Mouse (Mus musculus): Measurements from ENCODE around the gene Hps6.
A peak's percentile ranks its signal among the peaks of the same experiment; 100 is the strongest.

Hps6 gene

DNA sequence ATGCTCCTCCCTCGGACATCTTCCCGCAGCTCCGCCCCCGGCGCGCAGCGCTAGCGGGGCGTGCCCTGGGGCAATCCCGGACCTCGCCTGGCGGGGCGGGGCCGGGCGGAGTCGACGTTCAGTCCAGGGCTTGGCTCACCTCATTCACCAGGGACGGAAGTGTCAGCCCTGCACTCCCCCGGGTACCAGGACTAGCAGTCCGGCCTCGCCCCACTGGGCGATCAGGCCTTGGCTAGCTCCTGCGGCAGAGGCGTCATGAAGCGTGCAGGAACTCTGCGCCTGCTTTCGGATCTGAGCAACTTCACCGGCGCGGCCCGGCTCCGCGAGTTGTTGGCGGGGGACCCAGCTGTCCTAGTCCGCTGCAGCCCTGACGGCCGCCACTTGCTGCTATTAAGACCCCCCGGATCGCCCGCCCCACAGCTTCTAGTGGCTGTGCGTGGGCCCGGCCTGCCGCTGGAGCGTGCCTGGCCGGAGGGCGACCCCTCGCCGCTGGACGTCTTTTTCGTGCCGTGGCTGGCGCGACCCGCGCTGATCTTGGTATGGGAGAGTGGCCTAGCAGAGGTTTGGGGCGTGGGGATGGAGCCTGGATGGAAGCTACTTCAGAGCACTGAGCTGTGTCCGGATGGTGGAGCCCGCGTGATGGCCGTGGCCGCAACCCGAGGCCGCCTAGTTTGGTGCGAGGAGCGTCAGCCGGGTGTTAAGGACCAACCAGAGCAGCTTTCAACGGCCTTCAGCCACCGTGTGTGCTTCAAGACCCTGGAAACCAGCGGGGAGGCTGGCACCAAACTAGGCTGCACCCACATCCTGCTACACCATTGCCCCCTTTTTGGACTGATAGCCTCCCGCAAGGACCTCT lies at the start of gene Hps6:
Gene Hps6 (plus strand): TSS at position 138 of the 856 bp plus-strand sequence.
- peak; percentile 30; the same call in 1 of the 2 replicates for TF ChIP-seq GATA4 (IDR thresholded peaks at IDR 0.05; ENCODE audit: insufficient replicate concordance, low read length)

DNA sequence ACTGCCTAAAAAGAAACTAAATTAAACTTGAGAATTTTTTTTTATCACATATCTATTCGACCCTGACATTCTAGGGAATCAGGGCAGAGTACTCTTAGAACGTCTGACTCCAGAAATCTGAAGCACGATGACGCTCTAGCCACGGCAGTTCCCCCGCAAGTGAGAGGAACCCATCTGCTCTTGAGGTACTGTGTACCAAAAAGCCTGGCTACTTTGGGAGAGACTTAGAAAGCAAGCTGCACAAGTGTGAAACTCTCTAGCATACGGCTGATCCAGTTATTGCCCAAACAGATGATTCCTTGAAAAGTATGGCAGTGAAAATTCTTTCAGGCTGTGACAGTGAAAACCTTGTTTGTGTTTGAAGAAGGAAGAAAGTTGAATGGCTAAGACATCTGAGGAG lies 46.6 kb upstream of the Hps6 start:
- no peak for TF ChIP-seq GATA4 (IDR thresholded peaks at IDR 0.05; ENCODE audit: insufficient replicate concordance, low read length)

DNA sequence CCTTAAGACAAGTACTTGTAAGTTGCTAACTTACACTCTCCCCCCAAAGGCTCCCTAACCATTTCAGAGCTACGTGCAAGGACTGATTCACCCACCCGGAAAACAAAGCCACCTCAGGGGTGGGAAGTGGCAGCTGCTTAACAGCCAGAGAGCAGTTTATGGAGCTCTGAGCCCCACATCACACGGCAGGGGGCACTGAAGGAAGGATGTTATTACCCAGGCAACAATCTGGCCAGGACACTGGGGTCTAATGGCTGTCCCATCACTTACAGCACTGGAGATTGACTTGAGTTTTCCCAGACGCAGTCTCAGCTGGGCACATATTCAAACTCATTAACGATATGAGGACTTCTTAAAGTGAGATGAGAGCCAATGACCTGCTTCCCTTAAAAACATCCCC lies 42.5 kb upstream of the Hps6 start:
- no peak for TF ChIP-seq GATA4 (IDR thresholded peaks at IDR 0.05; ENCODE audit: insufficient replicate concordance, low read length)

DNA sequence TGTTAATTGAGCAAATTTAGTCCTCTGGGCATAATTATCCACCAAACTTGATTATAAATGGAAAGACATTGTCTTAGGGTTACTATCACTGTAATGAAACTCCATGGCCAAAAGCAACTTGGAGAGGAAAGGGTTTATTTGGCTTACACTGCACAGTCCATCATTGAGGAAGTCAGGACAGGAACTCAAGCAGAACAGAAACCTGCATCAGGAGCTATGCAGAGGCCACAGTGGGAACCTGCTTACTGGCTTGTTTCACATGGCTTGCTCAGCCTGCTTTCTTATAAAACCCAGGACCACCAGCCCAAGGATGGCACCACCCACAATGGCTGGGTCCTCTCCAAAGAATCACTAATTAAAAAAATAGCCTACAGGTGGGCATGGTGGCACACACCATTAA lies 18.9 kb upstream of the Hps6 start:
- TF ChIP-seq GATA4 (IDR thresholded peaks at IDR 0.05; ENCODE audit: insufficient replicate concordance, low read length), result no peak

DNA sequence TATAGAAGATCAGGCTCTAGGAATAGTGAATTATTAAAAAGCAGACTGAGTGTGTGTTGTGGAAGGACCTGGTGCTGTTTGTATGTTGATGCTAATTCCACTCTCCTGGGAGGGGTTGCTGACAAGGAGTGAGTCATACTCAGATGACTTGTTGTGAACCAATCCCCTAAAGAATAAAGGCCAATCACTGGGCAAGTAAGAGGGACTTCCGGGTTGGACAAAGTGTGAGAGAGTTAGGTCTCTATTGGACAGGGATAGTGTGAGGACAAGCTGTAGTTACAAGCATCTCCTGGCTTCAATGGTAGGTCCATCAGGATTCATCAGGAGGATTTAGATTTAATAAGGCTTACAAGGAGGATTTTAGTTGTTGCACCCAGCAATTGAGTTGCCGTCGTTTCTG lies 15.1 kb upstream of the Hps6 start:
- TF ChIP-seq GATA4 (IDR thresholded peaks at IDR 0.05; ENCODE audit: insufficient replicate concordance, low read length), result no peak

DNA sequence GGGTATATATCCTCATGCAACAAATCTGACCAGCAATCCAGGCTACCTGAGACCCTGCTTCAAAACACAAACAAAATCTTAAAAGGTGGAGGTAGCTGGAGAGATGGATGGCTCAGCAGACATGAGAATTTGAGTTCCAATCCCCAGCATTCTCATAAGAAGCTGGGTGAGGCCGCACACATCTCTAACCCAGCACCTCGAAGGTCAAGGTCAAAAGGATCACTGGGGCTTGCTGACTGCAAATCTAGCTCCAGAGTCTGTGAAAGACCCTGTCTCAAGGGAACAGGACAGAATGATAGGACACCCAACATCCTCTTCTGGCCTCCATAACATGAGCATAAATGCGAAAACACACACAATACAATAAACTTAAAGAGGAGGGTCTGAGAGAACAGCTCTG lies 12.1 kb upstream of the Hps6 start:
- TF ChIP-seq GATA4 (IDR thresholded peaks at IDR 0.05; ENCODE audit: insufficient replicate concordance, low read length), result no peak

DNA sequence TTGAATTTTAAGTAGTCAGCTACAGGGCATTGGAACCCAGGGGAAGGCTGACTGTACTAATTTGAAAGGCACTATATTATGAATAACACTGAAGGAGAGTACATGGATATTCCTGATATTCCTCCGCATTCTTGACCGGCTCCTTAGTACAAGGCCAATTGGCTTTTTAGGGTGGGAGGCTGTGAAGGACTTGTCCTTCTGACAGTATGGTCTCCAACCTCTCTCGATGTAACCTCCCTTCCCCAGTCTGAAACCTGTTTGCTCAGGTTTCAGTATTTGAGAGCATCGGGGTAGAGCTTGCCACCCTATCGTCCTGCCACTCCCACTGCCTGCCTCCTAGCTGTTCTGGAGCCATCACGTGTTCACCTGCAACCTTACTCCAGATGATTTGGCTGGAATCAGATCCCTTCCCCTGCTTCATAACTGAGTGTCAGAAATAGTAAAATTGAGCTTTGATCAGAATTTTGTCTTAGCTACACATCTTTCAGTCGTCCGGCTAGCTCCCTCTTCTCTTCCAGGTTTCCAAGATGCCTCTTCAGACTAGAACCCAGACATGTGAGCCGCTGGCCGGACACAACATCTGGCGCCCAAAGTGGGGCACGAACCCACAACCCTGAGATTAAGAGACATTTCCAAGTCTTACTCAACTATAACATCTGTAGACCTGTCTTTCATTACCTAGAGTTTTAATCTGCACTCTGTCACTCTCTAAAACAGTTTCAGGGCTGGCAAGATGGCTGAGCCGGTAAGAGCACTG lies 9.1 kb upstream of the Hps6 start:
- no peak for TF ChIP-seq GATA4 (IDR thresholded peaks at IDR 0.05; ENCODE audit: insufficient replicate concordance, low read length)

DNA sequence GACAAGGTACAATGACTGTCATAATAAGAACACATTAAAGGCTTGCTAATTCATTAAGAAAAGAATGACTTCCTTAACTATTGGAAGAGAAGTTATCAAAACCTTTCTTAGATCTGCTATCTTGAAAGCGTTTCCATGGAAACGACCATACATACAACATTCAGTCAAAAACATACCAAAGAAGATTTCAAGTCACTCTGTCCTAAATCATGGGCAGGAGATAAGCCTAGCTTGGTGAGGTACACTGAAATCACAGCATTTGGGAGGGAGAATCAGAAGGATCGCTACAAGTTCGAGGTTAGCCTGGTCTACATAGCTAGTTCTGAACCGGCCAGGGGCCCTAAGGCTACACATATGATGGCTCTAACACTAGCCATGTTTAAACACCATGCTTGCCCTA lies 5.9 kb upstream of the Hps6 start:
- TF ChIP-seq GATA4 (IDR thresholded peaks at IDR 0.05; ENCODE audit: insufficient replicate concordance, low read length), result no peak

DNA sequence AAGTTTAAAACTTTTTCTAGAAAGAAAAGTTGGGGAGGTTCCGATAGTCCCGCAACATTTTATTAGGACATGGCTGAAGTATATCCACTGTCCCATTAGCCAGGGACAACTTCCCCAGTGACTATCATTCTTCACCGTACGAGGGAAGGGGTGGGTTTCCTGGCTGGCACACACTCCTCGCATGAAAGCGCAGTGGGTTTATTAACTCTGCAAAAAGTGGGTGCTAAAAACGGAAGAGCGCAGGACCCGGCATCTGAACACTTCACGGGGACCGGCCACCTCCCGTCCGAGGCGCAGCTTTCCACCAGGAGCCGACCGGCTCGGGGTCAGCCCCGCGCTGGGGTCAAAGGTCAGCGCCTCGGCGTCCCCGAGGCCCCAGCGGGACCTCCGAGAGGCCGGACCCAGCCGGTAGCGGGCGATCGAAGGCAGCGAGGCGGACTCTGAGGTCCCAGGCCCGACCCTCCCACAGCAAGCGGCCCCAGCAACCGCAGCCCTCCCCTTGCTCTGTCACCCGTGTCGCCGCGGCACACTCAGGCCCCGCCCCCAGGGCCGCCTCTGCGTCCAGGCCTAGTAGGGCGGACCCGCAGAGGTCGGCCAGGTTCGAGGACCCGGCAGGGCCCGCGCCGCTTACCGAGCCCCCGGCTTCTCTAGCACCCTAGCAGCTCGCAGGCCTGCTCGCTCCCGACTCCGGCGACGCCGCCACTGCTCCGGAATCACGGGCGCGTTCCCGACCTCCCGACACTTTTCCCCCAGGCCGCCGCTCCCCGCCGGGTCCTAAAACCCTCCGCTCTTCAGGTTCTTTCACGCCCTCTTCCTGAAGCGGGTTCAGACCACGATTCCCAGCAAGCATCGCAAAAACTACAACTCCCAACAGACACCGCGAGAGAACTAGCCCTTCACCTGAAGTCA lies 5.3 kb upstream of the Hps6 start, which contains the start of gene Armh3:
Gene Armh3 (minus strand): TSS at position 704 of the 909 bp plus-strand sequence.
- peak; percentile 19; the same call in 1 of the 2 replicates for TF ChIP-seq GATA4 (IDR thresholded peaks at IDR 0.05; ENCODE audit: insufficient replicate concordance, low read length)

DNA sequence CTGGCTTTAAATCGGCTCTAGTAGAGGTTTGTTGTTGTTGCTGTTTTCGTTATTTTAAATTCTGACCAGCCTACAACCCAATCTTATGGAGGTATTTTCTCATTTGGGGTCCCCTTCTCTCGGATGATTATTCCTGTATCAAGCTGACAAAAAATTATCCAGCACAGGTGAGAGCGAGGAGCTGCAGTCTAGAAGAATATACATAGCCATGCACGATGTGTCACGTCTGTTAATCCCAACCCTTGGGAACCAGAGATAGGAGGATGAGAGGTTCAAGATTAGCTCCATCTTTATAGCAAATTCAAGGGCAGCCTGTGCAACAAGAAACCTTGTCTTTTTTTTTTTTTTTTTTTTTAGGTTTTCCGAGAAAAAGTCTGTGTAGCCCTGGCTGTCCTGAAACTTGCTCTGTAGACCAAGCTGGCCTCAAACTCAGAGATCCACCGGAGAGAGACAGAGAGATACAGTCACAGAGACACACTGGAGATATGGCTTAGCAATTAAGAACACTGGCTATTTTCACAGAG lies 4.6 kb upstream of the Hps6 start:
- TF ChIP-seq GATA4 (IDR thresholded peaks at IDR 0.05; ENCODE audit: insufficient replicate concordance, low read length), result no peak

DNA sequence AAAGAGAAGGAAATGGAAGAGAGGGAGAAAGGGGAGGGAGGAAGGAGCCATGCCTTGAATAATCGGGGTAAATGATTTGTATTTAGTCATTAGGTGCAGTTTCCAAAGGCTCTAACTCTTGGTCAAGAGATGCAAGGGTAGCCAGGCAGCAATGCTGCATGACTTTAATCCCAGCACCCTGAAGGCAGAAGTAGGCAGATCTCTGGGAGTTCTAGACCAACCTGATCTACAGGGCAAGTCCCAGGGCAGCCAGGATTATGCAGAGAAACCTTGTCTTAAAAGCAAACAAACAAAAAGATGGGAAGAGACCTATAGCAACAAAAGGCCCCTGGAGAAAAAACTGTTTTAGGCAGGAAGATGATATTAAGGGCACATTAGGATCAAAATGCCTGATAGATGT lies 3.9 kb upstream of the Hps6 start:
- no peak for TF ChIP-seq GATA4 (IDR thresholded peaks at IDR 0.05; ENCODE audit: insufficient replicate concordance, low read length)

DNA sequence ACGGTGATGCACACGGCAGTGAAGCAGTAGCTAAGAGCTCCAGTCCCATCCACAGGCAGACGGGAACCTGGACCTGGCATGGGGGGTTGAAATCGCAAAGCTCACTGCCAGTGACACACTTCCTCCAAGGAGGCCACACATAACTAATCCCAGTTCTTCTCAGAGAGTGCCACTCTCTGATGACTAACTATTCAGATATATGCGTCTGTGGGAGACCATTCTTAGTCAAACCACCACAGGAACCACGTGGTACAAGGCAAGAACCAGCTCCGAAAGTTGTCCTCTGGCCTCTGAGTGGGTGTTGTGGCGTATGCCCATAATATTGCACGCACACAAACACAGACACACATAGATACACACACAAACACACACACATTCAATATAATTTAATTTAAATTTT lies 1.0 kb upstream of the Hps6 start:
- no peak for TF ChIP-seq GATA4 (IDR thresholded peaks at IDR 0.05; ENCODE audit: insufficient replicate concordance, low read length)

DNA sequence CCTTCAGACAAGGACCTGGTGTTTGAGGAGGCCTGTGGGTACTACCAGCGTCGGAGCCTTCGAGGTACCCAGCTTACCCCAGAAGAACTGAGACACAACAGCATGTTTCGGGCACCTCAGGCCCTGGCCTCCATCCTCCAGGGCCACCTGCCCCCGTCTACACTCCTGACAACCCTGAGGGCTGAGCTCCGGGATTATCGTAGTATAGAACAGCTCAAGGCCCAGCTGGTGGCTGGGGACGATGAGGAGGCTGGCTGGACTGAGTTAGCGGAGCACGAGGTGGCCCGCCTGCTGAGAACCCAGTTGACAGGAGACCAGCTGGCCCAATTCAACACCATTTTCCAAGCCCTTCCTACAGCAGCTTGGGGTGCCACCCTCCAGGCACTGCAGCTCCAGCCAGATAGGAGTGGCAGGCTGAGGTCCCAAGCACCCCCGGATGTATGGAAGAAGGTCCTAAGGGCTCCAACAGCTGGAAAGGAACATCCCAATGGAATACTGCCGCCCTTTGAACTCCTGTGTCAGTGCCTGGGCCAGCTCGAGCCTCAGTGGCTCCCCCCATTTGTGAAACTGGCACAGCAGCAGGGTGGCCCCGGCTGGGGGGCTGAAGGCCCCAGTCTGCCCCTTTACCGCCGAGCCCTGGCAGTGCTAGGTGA lies 1.6 kb downstream of the Hps6 start:
- TF ChIP-seq GATA4 (IDR thresholded peaks at IDR 0.05; ENCODE audit: insufficient replicate concordance, low read length), result no peak

DNA sequence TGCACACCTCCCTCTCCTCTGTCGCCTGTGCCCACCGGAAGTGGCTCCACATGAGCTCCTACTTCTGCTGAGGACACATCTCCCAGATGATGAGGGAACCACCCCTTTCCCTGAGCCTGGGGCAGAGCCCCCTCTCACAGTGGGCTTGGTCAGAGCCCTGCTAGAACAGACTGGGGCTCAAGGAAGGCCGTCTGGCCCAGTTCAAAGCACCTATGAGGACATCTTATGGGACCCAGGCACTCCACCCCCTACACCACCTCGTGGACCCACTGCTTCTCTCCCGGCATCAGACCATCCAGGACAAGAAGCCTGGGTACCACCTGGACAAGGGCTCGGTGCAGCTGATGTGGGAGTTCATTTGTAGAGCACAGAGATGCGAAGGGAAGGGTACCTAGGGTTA lies 2.4 kb downstream of the Hps6 start:
- no peak for TF ChIP-seq GATA4 (IDR thresholded peaks at IDR 0.05; ENCODE audit: insufficient replicate concordance, low read length)
